Mouse (Mus musculus) adrenal gland, adult 8-10 months (tissue): ENCODE results near the gene Cetn2. TPM values are rescaled to one million over a fixed set of nuclear protein-coding genes. Genes with fewer than 3 reads are reported as not detected.

Experiments used
- DNase-seq: peaks from one replicate; pipeline ENCODE4 v3.0.0; 2022
- total RNA-seq, 4 experiments: library from RNA; stranded (reverse); gene quantifications; 2 replicates each; pipeline ENCODE4 v1.2.4; 2022

The Cetn2 gene
- total RNA-seq = 10 to 100 TPM; 46.3 to 58.9 (median 52.7) TPM

GRCm38 (mm10) chrX:72917884-72918681 is at the start of gene Cetn2, which contains the start of gene Nsdhl:
TSS of gene Cetn2 (minus strand) at chrX:72918411.
TSS of gene Nsdhl (plus strand) at chrX:72918557.
- DNase-seq = peak; percentile 87

GRCm38 (mm10) chrX:72962743-72963142 is 44.5 kb upstream of the Cetn2 start:
- DNase-seq = no peak

GRCm38 (mm10) chrX:72961511-72961910 is 43.3 kb upstream of the Cetn2 start:
- DNase-seq = no peak

- DNase-seq = no peak
Observed at GRCm38 (mm10) chrX:72960431-72960830, 42.2 kb upstream of the Cetn2 start.

- no peak for DNase-seq
Observed at GRCm38 (mm10) chrX:72956486-72956885, 38.3 kb upstream of the Cetn2 start.

GRCm38 (mm10) chrX:72953464-72953863 is 35.3 kb upstream of the Cetn2 start:
- no peak for DNase-seq

GRCm38 (mm10) chrX:72921391-72921790 is 3.2 kb upstream of the Cetn2 start:
- no peak for DNase-seq

GRCm38 (mm10) chrX:72918682-72919059 is 460 bp upstream of the Cetn2 start:
- no peak for DNase-seq

GRCm38 (mm10) chrX:72911611-72912010 is 6.6 kb downstream of the Cetn2 start:
- DNase-seq = no peak

GRCm38 (mm10) chrX:72908404-72908741 is 9.8 kb downstream of the Cetn2 start:
- no peak for DNase-seq

GRCm38 (mm10) chrX:72907619-72908403 is 10.4 kb downstream of the Cetn2 start:
- DNase-seq = no peak

GRCm38 (mm10) chrX:72902530-72902929 is 15.7 kb downstream of the Cetn2 start:
- no peak for DNase-seq

- no peak for DNase-seq
Observed at GRCm38 (mm10) chrX:72896055-72896437, 22.2 kb downstream of the Cetn2 start.

- DNase-seq = no peak
Observed at GRCm38 (mm10) chrX:72895388-72896054, 22.7 kb downstream of the Cetn2 start.

Other genes with a start within 250 kb of the Cetn2 start
- gene Gabrq, start 93.2 kb downstream of the Cetn2 start, total RNA-seq = under 1 TPM in 3 of 4 experiments, not detected in 1; 0.12 to 0.15 (median 0.13) TPM
- gene Nsdhl, start 146 bp upstream of the Cetn2 start, total RNA-seq = 10 to 100 TPM; 28.4 to 40.3 (median 31.8) TPM
- gene Zfp185, start 68.9 kb upstream of the Cetn2 start, total RNA-seq = 1 to 10 TPM; 1.6 to 3.2 (median 2.2) TPM
- under 1 TPM; 0.18 to 0.51 (median 0.42) TPM for gene Pnma5, start 118.7 kb upstream of the Cetn2 start, total RNA-seq
- under 1 TPM; 0.20 to 1.00 (median 0.65) TPM for gene Pnma3, start 146.4 kb upstream of the Cetn2 start, total RNA-seq
- gene Xlr4a, start 164.1 kb upstream of the Cetn2 start, total RNA-seq = 1 to 10 TPM in 3 of 4 experiments, under 1 TPM in 1; 0.20 to 9.6 (median 1.4) TPM
- gene Xlr3a, start 178.7 kb upstream of the Cetn2 start, total RNA-seq = 1 to 10 TPM in 3 of 4 experiments, under 1 TPM in 1; 0.31 to 5.1 (median 3.3) TPM
- not detected for gene Gm14685, start 198.6 kb upstream of the Cetn2 start, total RNA-seq
- not detected for gene Xlr5b, start 230.4 kb upstream of the Cetn2 start, total RNA-seq
- gene DXBay18, start 231.0 kb upstream of the Cetn2 start, total RNA-seq = under 1 TPM in 1 of 4 experiments, not detected in 3; 0.13 TPM